Mouse (Mus musculus) heart, adult 10 weeks (tissue): ENCODE results near the gene Gm2244. TPM values are rescaled to one million over a fixed set of nuclear protein-coding genes. Genes with fewer than 3 reads are reported as not detected.

ENCODE experiments used
- polyA plus RNA-seq: library from polyadenylated mRNA; stranded (reverse); fragments of 350-450 nt; fragmentation: Illumina TruSeq; extraction: RNeasy Lipid Tissue Mini Kit (QIAGEN cat#74804); gene quantifications from one replicate; pipeline ENCODE4 v1.2.3, GENCODE M21; 2014; ENCODE audit warnings: low read depth, low replicate concordance

The Gm2244 gene
- polyA plus RNA-seq = not detected

GRCm38 (mm10) chr14:19549863-19550262 is at the start of gene Gm2244:
Gene Gm2244 (minus strand): TSS chr14:19549963.

DNA sequence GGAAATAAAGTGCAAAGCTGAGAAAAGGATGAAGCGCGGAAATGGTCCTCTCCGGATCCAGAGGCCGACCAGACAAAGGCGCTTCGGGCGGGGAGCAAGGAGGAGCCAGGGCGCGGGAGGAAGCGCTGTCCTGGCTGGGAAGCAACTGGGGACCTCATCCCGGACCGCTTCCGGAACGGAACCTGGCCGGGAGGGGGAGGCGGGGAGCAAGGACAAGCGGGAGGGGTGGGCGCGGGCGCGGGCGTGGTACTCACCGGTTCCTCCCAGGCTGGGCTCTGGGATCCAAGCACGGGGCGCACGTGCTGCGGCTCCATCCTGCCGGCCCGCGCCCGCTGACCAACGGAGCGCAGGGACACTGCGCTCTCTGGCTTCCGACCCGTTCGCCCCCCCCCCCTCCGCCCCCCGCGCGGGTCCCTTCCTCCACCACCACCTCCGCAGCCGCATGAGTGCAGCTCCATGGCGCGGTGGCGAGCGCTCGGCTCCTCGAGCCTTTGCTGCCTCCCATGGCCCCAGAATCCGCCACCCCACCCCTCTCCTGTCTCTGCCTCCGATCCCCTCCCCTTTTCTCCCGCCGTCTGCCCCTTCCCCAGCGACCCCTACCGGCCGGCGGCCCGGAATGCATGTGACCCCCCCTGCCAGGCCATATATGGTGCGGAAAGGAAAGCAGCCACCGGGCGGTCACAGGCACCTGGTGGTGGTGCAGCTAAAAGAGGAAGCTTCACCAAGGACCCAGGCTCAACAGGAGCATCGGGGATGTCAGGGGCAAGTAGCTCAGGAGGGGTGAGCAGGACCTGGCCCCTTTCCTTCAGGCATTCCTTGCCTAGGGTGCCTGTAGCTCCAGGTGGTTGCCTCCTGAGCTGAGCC is 35.3 kb upstream of the Gm2244 start, which contains the start of gene Gm2237:
Gene Gm2237 (minus strand): TSS at position 332 of the 864 bp plus-strand sequence.

Other genes with a start within 250 kb of the Gm2244 start
- gene Gm21738, start 131.0 kb downstream of the Gm2244 start, polyA plus RNA-seq = not detected
- gene Gm2237, start 35.2 kb upstream of the Gm2244 start, polyA plus RNA-seq = 0.31 TPM
- gene Gm5458, start 52.6 kb upstream of the Gm2244 start, polyA plus RNA-seq = not detected
- gene Nid2, start 201.3 kb upstream of the Gm2244 start, polyA plus RNA-seq = 12.3 TPM